Mouse (Mus musculus) cerebellum, adult 8-10 months (tissue): Measurements from ENCODE around the gene Hif1an.

ENCODE experiments used
- DNase-seq: peaks from one replicate; pipeline ENCODE4 v3.0.0; 2022

The Hif1an gene

DNA sequence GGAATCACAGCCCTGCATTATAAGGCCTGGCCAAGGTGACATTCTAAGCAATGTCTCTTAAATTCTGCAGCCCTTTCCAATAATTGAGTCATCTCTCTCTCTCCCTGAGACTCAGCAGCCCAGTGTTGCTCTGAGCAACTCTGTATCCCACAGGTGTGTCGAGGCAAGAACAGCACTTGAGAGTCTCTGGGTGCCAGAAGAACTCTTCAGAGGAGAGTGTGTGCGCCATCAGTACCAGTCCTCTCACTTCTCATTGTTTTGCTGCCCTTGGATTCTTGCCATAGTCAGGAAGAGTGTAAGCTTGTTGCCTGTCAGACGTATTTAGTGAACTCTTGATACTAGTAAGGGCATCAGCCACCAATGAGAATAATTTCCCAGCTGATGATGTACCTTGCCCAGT, 5.1 kb downstream of the Hif1an start:
- DNase-seq, result no peak

DNA sequence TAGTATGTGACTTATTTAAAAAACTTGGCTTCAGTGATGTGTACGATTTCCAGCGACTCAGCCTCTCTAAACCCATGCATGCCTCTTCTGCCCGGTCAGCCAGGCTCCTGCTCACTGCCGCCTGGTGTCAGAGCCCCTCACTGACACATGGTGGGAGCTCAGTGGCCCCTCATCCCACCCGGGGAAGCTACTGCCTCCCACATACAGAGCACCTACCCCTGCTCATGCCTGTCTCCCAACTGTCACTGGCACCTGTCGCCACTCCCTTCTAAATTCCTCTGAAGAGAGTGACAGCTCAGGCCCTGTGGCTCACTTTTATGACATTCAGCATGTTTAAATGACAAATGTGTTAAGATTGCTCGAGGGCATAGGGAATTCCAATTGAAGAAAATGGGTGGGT, 13.6 kb downstream of the Hif1an start:
- no peak for DNase-seq

DNA sequence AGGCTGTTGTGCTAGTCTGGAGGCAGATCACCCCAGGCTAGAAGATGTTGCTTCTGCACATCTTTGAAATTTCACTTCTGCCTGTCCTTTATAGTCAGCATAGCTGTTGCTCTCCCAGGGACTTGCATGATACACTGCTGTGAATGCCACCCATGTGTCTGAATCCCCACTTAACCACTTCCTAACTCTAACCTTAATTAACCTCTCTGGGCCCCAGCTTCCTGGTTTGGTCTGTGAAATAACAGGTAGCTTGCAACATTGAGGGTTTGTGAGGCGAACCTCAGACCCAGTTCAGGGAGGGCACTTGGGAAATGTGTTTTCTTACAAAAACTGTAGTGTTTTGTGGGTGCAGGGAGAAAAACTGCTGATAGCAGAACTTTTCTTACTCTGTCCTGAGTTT, 15.4 kb downstream of the Hif1an start:
- no peak for DNase-seq

DNA sequence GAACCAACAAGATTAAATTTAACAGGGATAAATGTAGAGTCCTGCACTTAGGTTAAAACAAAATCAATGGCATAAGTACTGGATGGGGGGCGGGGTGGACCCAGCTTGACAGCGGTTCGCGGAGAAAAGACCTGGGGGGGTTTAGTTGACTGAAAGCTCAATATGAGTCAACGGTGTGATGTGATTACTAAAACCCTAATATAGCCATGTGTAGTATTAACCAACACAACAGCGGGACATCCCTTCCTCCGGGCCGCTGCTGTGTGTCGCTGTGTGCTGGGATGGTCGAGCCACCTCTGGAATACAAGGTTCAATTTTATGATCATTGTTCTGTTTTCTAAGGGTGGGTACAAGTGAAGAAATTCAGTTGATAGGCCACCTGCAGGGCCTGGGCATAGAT, 19.5 kb downstream of the Hif1an start:
- DNase-seq, result no peak

DNA sequence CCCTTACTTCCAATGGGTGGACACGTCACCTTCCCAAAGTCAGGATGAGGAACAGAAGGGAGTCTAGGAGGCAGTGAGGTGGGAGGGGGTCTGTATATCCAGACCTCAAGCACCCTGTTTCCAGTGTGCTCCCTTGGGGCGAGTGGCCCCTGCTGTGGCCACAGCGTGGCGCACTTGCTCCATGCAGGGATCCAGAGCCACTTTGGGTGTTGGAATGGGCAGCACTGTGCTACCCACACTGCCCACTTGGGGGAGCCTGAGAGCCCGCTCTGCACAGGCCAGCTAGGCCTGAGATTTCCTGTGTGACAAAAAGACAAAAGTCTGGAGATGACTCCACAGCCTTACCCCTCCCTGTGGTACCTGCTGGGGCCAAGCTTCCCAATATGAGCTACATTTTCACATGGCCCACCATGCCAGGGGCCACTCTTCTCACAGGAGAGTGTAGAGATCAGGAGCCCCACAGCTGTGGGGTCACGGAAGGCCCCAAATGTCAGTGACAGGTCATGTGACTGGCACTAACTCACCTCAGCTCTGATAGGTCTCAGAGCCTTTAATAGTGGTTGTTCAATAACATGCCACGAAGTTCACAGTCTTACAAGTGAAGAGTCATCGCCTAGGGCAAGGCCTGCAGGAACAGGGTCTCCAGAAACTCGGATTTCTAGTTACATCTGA, 20.1 kb downstream of the Hif1an start:
- DNase-seq, result peak; percentile 85

DNA sequence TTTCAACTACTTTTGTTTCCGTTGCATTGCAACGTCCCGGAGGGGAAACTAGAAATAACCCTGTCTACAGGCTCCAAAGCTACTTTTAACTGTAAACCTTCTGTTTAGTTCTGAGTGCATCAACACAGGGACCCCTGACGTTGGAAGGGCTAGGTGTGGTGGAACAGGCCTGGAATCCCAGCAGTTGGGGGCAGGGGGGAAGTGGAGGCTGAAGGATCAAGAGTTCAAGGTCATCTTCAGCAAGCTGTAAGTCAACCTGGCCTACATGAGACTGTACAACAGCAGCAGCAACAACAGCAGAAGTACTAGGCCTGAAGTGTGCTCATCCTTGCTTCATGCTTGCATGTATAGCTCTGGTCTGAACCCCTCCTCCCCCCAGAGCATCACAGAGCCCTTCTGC, 25.4 kb downstream of the Hif1an start:
- no peak for DNase-seq

DNA sequence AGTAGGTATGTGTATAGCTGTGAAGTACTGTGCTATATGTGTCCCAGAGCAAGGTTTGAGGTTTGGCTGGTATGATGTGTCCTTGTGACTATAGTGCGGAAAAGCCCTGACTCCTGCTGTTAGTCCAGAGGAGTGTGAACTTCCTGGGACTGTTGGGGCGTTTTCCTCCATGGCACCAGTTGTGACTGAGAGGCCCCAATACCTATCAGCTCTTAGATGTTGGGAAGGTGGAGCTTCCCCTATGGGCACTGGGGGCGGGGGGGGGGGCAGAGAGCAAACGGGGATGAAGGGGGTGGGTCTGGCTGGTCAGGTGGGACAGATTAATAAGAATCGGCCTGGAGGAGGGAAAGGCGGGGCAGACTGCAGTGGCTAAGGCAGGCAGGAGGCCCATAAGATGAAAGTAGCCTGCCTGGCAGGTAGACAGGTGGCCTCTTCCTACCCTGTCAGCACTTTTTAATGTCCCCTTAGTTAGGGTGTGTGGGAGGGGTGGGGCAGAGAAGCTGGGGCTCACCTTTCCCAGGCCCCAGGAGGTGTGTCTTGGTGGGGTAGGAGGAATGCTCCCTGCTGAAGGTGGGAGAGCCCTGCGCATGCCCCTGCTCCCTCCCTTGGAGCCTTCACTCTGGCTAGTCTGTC, 27.1 kb downstream of the Hif1an start:
- no peak for DNase-seq

DNA sequence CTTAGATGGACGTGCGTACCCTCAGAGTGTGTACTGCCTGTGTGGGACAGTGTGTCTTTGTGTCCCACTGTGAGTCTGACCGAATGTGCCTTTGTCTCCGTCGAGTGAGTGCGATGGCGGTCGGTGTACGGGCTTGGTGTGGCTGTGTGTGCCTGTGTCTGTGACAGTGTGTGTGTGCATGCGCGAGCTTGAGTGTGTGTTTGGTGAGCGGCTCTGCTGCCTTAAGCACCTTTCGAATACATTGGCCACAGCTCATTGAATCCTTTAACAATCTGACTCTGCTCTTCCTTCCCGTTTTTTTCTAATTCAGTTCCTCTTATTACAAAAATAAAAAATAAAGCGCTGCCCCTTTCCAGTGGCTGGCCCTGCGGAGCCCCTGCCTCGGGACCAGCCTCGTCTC, 28.3 kb downstream of the Hif1an start:
- no peak for DNase-seq

DNA sequence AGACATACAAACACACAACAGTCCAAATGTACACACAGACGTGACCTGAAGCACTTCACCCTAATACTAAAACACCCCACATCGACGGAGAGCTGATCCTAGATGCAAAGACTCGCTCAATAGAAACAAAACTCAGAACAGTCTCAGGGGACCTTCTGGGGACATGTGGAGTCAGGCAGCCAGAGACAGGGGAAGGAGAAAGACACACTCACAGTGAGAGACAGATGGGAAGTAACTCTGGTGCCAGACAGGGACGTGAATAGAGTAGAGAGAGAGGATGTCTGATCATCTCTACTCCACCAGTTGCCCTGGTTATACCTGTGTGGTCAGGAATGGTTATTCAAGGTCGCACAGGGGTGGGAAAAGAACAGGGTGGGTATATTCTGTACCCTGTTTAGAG, 29.0 kb downstream of the Hif1an start:
- no peak for DNase-seq

DNA sequence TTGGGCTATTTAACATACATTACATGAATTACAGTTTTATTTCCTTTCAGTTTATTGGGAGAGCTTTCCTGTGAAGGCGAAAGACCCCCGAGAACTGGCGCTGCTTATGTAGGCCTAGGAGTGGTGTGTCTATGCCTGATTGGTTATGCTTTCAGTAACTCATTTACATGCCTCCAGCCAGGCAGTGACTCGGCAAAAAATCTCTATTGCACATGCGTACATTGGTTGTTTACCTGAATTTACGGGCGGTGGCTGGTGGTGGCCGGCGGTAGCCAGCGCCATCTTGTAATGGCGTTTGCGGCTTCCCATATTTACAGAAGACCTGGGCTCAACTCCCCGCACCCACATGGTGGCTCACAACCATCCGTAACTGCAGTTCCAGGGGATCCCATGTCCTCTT, 31.5 kb downstream of the Hif1an start:
- no peak for DNase-seq

DNA sequence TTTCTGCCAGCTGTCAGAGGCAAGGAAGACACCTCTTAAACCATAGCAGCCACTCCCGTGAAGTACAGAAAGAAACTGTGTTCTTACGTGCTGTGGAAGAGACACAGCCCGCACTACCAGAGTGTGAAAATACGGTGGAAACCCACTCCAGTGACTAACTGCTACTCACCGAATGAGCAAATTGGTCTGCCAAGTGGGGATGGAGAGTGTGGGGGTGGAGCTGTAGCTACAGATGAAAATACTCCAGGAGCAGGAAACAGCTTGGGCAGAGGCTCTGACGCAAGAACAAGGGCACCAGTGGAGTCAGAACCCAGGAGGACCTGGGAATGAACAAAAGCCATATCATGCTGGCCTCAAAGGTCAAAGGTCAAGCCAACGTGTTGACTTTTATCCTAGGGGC, 55.5 kb downstream of the Hif1an start:
- no peak for DNase-seq
